Mouse (Mus musculus): ENCODE results near the gene Plin4. TPM values are rescaled to one million over a fixed set of nuclear protein-coding genes. Genes with fewer than 3 reads are reported as not detected.

The Plin4 gene
- 0.07 and 0.10 TPM in 2 replicates for polyA plus RNA-seq (2015; fragmentation: Nextera tagmentation; extraction: Ambion mirVana)

DNA sequence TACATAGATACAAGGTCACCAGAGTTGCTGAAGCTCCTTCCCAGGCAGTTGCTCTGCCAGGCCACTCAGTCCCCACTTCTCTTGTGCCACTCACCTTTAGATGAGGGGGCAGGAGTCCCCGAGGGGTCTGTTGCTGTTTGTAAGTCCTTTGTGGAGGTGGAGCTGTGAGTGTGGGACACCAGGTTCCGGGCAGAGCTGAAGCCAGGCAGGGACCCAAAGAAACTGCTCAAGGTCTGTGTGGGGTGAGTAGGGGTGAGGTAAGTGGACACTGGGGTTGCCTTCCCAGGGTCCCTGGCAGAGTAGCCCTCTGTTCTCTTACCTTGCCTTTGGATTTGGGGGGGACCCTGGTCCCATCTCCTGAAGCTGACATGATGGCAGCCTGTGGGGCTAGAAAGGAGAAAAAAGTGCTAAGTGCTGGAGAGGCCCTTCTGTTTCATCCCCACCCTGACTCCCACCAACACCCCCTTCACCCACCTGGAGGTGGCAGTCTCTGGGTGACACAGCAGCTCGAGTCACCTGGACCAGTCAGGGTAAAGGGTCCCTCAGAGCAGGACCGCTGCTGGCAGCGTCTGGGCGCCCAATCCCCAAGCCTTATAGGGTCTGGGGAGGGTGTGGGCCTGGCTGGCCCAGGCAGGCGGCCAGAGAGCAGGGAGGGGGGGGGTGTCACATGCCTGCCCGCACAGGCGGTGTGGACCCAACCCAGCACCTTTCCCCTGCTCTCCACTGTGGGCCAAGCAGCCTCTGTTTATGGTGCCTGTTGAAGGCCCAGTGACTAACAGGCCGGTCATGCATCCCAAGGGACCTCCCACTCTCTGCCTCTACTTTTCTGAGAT lies at the start of gene Plin4:
Gene Plin4 (minus strand): TSS at position 585 of the 833 bp plus-strand sequence.
- 0 out of 2 replicates have a peak, but pooled peaks have one; percentile 22 for ATAC-seq (ENCODE audit: insufficient number of reproducible peaks, insufficient read depth, low FRiP score, low TSS enrichment, low read depth)
- H3K9me3 ChIP-seq: no peaks in the 10 kb centered on the region
- no peaks in the 10 kb centered on the region for H3K4me1 ChIP-seq
- no peak within 1 kb of the TSS for H3K9ac ChIP-seq
- no peak within 1 kb of the TSS for H3K4me2 ChIP-seq
- H3K27ac ChIP-seq: no peak within 1 kb of the TSS
- H3K36me3 ChIP-seq: 0 out of 2 replicates have a peak, but pooled peaks cover 11% of the 10 kb centered on the region
- no peaks in the 10 kb centered on the region for H3K27me3 ChIP-seq
- no peak within 1 kb of the TSS for H3K4me3 ChIP-seq
- WGBS: 66% methylated on average over 10 of the region's 10 CpGs

DNA sequence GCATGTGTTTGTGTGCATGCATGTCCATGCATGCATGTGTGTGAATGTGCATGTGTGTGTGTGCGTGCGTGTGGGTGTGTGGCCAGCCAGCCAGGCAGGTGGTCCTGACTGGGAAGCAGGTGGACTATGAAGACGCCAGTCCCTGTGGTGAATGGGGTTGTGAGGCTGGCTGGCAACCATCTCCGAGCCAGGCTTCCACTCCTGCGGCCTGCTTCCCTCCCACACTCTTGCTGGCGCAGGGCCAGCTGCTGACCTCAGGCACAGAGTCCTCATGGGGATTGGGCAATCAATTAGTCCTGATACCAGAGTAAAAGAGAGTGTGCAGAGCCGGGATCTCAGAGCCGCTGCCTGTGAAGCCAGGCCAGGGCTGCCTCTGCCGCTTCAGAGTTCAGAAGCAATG lies 44.0 kb upstream of the Plin4 start:
- Histone ChIP-seq H3K4me3 (no peak overlapping the region), H3K9me3 (no peaks in the 10 kb centered on the region), H3K36me3 (no peaks in the 10 kb centered on the region), H3K9ac (no peak overlapping the region), H3K27me3 (peaks cover 84% of the 10 kb centered on the region), H3K27ac (no peak overlapping the region), H3K4me2 (no peak overlapping the region), H3K4me1 (peaks cover 5% of the 10 kb centered on the region)
- WGBS: 42% methylated on average over 9 of the region's 9 CpGs
- no peak for ATAC-seq (ENCODE audit: insufficient number of reproducible peaks, insufficient read depth, low FRiP score, low TSS enrichment, low read depth)

DNA sequence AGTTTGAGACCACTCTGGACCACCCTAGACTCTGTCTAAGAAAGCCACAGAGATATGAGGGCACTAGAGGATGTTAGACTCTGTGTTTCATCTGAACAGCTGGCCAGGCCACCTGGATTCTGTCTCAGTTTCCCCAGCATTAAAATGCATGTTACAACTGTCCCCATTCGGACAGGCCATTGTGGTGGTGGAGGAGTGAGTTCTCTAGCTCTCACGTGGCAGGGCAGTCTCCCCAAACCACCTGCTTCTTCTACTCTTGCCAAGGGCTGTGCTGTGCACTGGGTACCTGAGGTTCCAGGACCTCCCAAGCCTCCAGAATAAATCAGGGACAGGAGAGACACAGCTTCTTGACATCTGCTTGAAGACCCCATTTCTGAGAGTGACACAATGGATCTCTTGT lies 40.3 kb upstream of the Plin4 start:
- 29% methylated on average over 2 of the region's 2 CpGs for WGBS
- H3K36me3 ChIP-seq: no peaks in the 10 kb centered on the region
- ATAC-seq (ENCODE audit: insufficient number of reproducible peaks, insufficient read depth, low FRiP score, low TSS enrichment, low read depth): no peak
- no peak overlapping the region for H3K9ac ChIP-seq
- no peak overlapping the region for H3K4me3 ChIP-seq
- H3K9me3 ChIP-seq: no peaks in the 10 kb centered on the region
- H3K27me3 ChIP-seq: peaks cover 94% of the 10 kb centered on the region
- no peak overlapping the region for H3K27ac ChIP-seq
- H3K4me2 ChIP-seq: no peak overlapping the region
- peaks cover 9% of the 10 kb centered on the region for H3K4me1 ChIP-seq

- Histone ChIP-seq H3K4me3 (peak overlapping the region; percentile 21), H3K27me3 (peaks cover 94% of the 10 kb centered on the region), H3K9me3 (no peaks in the 10 kb centered on the region), H3K4me2 (peak overlapping the region; percentile 52), H3K9ac (peak overlapping the region; percentile 36; the same call in 1 of the 2 replicates), H3K36me3 (no peaks in the 10 kb centered on the region), H3K4me1 (peaks cover 9% of the 10 kb centered on the region), H3K27ac (no peak overlapping the region)
- no peak for ATAC-seq (ENCODE audit: insufficient number of reproducible peaks, insufficient read depth, low FRiP score, low TSS enrichment, low read depth)
- 3% methylated on average over 30 of the region's 30 CpGs for WGBS
These were observed 39.4 kb upstream of the Plin4 start for GRCm38 (mm10) chr17:56148790-56149618.

DNA sequence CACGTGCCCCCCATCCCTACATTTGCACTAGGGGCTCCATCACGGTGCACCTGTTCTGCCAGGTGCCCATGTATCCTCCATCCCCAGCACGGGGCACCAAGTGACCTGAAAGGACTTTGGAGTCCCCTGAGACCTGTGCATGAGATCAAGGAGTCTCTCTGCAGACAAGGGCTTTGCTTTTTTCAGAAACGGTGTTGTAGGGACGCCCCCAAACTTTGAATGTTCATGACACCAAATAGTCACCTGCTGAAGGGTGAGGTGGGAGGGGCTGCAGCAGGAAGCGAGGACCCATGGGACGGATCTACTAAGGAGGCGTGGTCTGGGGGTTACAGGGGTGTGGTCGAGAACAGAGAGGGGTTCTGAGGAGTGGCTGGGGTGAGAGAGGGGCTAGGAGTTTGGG lies 38.7 kb upstream of the Plin4 start:
- Histone ChIP-seq H3K4me2 (peak overlapping the region; percentile 52), H3K27me3 (peaks cover 94% of the 10 kb centered on the region), H3K9me3 (no peaks in the 10 kb centered on the region), H3K4me1 (peaks cover 9% of the 10 kb centered on the region), H3K4me3 (peak overlapping the region; percentile 21), H3K36me3 (no peaks in the 10 kb centered on the region), H3K9ac (no peak overlapping the region), H3K27ac (no peak overlapping the region)
- 18% methylated on average over 9 of the region's 9 CpGs for WGBS
- no peak for ATAC-seq (ENCODE audit: insufficient number of reproducible peaks, insufficient read depth, low FRiP score, low TSS enrichment, low read depth)

GRCm38 (mm10) chr17:56147420-56147819 lies 37.8 kb upstream of the Plin4 start:
- peaks cover 11% of the 10 kb centered on the region for H3K4me1 ChIP-seq
- 64% methylated on average over 12 of the region's 12 CpGs for WGBS

GRCm38 (mm10) chr17:56146131-56146530 lies 36.5 kb upstream of the Plin4 start:
- Histone ChIP-seq H3K4me2 (no peak overlapping the region), H3K27me3 (peaks cover 100% of the 10 kb centered on the region), H3K9ac (no peak overlapping the region), H3K36me3 (no peaks in the 10 kb centered on the region), H3K4me1 (peaks cover 20% of the 10 kb centered on the region), H3K27ac (no peak overlapping the region), H3K9me3 (no peaks in the 10 kb centered on the region), H3K4me3 (no peak overlapping the region)
- WGBS: 15% methylated on average over 9 of the region's 9 CpGs
- no peak for ATAC-seq (ENCODE audit: insufficient number of reproducible peaks, insufficient read depth, low FRiP score, low TSS enrichment, low read depth)

More at GRCm38 (mm10) chr17:56147420-56147819, 37.8 kb upstream of the Plin4 start:
- no peak overlapping the region for H3K27ac ChIP-seq
- no peak for ATAC-seq (ENCODE audit: insufficient number of reproducible peaks, insufficient read depth, low FRiP score, low TSS enrichment, low read depth)
- H3K9ac ChIP-seq: no peak overlapping the region
- H3K4me2 ChIP-seq: no peak overlapping the region
- peaks cover 96% of the 10 kb centered on the region for H3K27me3 ChIP-seq
- no peaks in the 10 kb centered on the region for H3K9me3 ChIP-seq
- no peaks in the 10 kb centered on the region for H3K36me3 ChIP-seq
- H3K4me3 ChIP-seq: no peak overlapping the region

GRCm38 (mm10) chr17:56144546-56144945 lies 34.9 kb upstream of the Plin4 start:
- H3K4me2 ChIP-seq: no peak overlapping the region
- H3K9ac ChIP-seq: no peak overlapping the region
- H3K9me3 ChIP-seq: no peaks in the 10 kb centered on the region
- 73% methylated on average over 9 of the region's 9 CpGs for WGBS
- no peak overlapping the region for H3K4me3 ChIP-seq
- no peak for ATAC-seq (ENCODE audit: insufficient number of reproducible peaks, insufficient read depth, low FRiP score, low TSS enrichment, low read depth)
- H3K27ac ChIP-seq: no peak overlapping the region
- H3K27me3 ChIP-seq: peaks cover 100% of the 10 kb centered on the region
- H3K36me3 ChIP-seq: no peaks in the 10 kb centered on the region
- H3K4me1 ChIP-seq: peaks cover 21% of the 10 kb centered on the region

GRCm38 (mm10) chr17:56141702-56142605 lies 32.4 kb upstream of the Plin4 start:
- WGBS: under 1% methylated on average over 44 of the region's 47 CpGs
- Histone ChIP-seq H3K9me3 (no peaks in the 10 kb centered on the region), H3K4me1 (peaks cover 27% of the 10 kb centered on the region), H3K4me2 (peak overlapping the region; percentile 75), H3K27ac (no peak overlapping the region), H3K27me3 (peaks cover 99% of the 10 kb centered on the region), H3K36me3 (no peaks in the 10 kb centered on the region), H3K4me3 (peak overlapping the region; percentile 46), H3K9ac (peak overlapping the region; percentile 62)
- ATAC-seq (ENCODE audit: insufficient number of reproducible peaks, insufficient read depth, low FRiP score, low TSS enrichment, low read depth): no peak

DNA sequence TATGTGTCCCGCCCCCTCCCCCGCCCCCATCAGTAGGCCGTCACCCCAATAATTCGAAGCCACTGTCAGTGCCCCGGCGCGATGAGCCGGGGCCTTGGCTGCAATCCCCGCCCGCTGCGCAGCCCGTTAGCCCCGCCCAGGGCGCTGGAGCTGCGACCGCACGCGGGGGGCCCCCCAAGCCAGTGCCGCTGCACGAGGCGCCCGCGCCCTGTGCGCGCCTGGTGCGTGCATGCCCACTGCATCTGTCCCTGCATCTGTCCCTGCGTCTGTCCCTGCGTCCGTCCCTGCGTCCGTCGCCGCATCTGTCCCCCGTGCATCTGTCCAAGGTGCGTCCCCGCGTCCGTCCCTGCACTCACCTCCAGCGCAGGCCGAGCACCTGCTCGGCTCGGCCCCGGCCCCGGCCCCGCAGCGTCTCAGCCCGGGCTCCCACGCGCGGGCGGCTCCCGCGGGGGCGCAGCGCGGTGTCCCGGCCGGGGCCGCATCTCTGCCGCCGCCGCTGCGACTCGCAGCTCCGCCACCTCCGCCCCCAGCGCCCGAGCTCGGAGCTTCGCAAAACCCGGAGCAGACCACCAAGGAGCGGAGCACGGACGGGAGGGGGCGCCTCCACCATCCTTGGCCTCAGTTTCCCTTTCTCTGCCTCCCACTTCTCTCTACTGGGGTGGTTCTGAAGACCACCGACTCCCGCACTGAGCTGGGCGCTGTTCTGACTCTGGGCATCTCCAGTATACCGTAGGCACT lies 30.4 kb upstream of the Plin4 start, which contains the start of gene Sema6b:
Gene Sema6b (minus strand): TSS at position 486 of the 738 bp plus-strand sequence.
- peak within 1 kb of the TSS; percentile 96 for H3K4me2 ChIP-seq
- no peaks in the 10 kb centered on the region for H3K36me3 ChIP-seq
- H3K27me3 ChIP-seq: peaks cover 83% of the 10 kb centered on the region
- H3K27ac ChIP-seq: no peak within 1 kb of the TSS
- ATAC-seq (ENCODE audit: insufficient number of reproducible peaks, insufficient read depth, low FRiP score, low TSS enrichment, low read depth): no peak; the same call in 1 of the 2 replicates
- H3K4me3 ChIP-seq: peak within 1 kb of the TSS; percentile 75
- no peaks in the 10 kb centered on the region for H3K9me3 ChIP-seq
- peak within 1 kb of the TSS; percentile 77 for H3K9ac ChIP-seq
- 1% methylated on average over 76 of the region's 79 CpGs for WGBS
- peaks cover 29% of the 10 kb centered on the region for H3K4me1 ChIP-seq
